Mouse (Mus musculus) right cerebral cortex, postnatal 25 days (tissue): ENCODE data around the gene Fam25c.

Source experiments
- DNase-seq: peaks from one replicate; pipeline ENCODE4 v3.0.0; 2022

The Fam25c gene

DNA sequence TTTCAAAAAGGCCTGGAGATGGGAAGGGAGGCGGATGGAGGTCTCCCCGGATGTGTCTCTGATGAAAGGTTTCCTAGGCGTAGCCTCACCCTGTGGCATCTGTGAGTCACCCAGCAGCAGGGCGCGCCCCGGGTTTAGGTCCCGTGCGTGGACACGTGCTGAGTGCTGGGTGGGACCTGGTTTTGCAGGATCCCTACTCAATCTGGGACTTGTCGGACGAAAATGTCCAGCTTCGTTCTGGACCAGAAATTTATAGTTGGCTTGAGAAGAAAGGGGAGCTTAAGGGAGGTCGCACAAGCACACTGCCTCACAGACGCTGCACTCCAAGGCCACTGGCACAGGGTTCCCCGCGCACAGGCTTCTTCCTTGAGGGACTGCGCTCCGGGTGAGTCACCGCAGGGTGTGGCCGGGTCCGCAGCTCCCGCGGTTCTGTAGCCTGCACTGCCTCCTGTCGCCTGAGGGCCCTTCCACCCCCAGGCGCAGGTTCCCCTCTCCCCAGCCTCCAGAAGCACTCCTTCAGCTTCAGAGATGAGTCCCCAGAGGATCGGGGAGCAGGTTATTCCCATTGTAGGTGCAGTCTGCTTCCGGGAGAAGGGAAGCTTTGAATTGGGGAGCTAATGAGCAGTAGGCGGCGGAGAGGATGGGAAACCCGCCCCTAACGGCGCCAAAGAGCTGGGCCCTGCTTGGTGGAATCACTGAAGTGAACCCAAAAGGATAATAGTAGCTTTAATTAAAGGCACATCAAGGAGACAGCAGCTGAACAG, 8.4 kb upstream of the Fam25c start:
- DNase-seq: peak; percentile 43

DNA sequence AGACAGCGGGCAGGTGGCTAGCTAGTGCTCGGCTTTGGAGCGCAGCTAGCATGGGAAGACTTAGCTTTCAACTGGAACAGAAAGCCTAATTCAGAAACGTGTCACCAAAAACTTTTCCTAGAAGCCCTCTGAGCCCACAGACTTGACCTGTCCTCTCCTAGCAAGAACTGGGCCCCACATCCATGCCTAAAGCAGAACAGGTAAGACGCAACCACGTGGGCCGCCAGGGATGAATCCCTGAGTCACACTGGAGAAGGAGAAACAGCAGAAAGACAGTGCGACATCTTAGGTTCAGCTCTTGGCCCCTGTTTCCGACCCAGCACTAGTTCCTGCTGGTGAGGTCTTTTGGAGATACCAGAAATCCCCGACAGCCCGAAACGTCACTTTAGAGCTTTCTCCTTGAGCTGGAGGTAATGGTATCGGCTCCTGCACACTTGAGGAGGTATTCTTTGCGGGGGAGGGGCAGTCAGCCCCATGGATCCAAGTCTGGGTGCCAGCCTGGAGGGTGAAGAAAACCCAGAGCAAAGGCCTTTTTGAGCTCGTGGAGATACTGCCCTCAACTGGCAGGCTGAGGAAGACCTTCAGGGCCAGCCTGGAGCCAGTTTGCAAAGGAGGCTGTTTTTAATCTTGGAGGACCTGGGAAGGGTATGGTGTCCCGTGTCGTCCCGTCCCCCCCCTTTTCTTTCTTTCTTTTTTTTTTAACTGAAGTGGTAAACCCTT, 7.7 kb upstream of the Fam25c start:
- peak; percentile 58 for DNase-seq

- no peak for DNase-seq
Measured at GRCm38 (mm10) chr14:34362135-34362534, 6.9 kb upstream of the Fam25c start.

GRCm38 (mm10) chr14:34360251-34360650, 5.0 kb upstream of the Fam25c start:
- no peak for DNase-seq

GRCm38 (mm10) chr14:34359676-34360244, 4.5 kb upstream of the Fam25c start:
- DNase-seq: no peak

DNA sequence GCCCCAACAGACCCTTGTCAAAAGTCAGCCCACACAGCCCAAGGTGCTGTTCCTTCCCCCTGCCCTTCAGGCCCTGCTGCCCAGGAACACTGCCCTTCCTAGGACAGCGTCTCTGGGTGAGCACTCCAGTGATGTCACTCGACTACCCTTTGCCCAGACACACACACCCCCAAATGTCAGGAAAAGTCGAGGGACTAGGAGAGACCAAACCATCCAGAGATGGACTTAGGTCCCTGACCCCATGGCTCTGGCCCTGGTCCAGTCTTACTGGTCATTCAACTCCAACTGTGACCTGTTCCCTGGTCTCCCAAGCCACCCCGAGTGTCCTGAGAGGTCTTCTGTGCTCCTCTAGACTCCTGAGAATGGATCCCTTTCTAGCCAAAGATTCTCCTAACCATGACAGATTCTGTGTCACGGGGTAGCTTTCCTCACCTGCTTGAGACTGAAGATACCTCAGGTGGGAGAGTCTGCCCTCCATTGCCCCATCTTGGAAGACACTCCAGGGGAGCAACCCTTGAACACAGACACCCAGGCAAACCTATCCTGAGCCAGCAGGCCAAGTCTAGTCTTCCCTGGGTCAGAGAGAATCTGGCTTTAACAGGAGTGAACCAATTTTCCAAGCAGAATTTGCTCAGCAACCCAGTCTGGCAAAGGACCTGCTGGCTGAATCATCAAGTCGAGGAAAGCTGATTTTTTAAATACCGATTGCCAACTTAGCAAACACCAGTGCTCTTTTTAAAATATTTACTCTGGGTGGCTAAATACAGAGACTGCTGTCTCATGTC, 2.6 kb upstream of the Fam25c start:
- DNase-seq: peak; percentile 17

- DNase-seq: no peak
Measured at GRCm38 (mm10) chr14:34354456-34354855, 777 bp downstream of the Fam25c start.

- DNase-seq: no peak
Measured at GRCm38 (mm10) chr14:34353326-34353725, 1.9 kb downstream of the Fam25c start.

- no peak for DNase-seq
Measured at GRCm38 (mm10) chr14:34352523-34352922, 2.7 kb downstream of the Fam25c start.

DNA sequence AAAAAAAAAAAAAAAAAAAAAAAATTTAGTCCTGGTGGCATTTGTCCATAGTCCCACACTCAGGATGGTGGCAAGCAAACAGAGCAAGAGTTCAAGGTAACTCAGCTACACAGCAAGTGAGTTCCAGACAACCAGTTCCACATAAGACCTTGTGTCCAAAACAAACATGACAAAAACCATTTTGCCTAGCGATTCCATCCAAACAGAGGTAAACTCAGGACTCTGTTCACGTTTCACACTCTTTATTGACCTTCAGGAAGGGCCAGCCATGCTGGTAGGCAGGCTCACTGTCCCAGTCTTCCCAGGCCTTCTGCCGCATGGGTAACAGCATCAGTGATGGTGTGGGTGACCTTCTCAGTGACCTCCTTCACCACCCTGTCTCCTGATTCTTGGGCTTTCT, 3.6 kb downstream of the Fam25c start:
- DNase-seq: no peak

DNA sequence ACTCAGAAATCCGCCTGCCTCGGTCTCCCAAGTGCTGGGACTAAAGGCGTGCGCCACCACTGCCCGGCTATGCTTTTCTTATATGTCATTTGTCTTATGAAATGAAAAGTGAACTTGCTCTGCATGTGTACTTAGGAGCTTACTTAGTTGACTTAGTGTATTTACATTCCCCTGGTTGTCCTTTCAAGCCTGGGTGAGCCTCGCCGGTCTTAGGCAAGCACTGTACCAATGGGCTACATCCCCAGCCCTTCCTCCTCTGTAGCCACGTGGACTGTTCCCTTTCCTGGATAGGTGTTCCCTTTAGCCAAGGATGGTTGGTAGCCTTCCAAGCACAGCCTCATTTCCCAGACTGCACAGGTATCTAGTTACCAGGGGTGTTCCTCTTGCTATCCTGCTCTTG, 6.2 kb downstream of the Fam25c start:
- no peak for DNase-seq

DNA sequence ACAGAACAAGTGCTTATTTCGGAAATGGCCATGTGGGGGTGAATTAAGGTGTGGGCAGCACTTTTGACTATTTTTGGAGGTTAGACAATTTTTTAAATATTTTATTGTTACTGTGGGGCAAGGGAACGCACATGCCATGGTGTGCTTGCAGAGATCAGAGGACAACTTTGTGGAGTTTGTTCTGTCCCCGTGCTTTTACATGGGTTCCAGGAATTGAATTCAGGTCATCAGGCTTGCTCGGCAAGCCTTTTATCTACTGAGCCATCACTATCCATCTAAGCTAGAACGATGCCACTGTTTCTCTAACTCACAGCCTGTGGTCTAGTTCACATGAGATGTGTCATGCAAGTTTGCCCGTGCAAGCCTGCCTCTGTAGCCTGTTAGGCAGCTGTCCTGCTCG, 6.9 kb downstream of the Fam25c start:
- no peak for DNase-seq

DNA sequence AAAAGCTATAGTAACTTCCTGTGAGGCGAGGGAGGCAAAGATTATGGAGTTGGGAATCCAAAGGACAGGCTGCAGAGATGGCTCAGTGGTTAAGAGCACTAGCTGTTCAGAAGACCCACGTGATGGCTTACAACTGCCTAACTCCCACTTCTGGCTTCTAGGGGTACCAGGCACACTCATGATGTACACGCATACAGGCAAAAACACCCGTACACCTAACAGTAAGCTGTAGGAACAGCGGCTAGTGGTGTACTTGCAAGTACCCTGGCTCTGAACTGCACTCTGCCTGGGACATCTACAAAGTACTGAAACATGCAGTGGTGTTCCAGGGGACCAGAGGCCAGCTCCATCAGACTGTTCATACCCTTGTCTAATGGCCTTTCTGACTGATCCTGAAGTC, 8.1 kb downstream of the Fam25c start:
- DNase-seq: no peak

DNA sequence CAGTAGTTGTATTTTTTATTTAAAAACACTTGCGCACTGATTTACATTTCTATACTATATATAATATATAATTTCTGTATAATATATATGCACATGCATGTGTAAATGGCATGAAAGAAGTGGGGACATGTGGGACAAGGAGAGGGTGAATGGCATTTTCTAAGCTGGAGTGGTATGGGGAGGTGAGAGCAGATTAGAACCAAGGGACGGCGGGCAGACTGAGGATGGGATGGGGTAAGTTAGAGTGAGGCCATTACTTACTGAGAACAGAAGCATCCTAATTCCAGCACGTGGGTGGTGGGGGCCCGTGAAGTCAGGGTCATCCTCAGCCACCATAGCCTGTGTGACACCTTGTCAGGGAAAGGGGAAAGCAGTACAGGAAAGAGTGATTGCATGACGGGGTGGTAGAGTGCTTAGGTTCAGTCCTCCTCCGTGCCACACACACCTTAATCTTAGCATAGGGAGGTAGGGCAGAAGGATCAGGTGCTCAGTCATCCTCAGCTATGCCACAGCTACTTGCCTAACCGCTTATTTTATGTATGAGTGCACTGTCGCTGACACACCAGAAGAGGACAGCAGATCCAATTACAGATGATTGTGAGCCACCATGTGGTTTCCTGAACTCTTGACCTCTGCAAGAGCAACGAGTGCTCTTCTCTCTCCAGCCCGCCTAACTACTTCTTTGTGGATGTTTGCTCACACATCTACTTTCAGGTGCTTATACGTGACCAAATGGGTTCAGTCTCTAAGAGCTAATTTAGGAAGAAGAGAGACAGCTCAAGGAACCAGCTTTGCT, 9.3 kb downstream of the Fam25c start:
- DNase-seq: no peak

GRCm38 (mm10) chr14:34344361-34344760, 10.9 kb downstream of the Fam25c start:
- no peak for DNase-seq

DNA sequence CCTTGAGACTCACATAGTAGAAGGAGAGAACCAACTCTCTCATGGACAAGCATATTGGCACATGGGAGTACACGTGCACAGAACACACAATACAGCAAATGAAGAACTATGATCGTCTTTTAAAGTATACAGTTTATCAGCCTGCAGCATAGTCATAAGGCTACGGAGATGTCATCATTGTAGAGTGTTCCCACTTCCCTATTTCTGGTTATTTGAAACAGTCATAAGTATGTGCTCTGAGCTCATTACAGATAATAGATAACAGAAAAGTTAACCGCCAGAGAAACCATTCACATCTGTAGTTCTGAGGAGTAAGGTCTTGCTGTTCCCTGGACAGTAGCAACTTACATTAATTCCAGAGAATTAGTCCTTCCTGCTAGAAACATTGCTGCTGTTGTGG, 12.2 kb downstream of the Fam25c start:
- no peak for DNase-seq

- DNase-seq: no peak
Measured at GRCm38 (mm10) chr14:34341993-34342392, 13.2 kb downstream of the Fam25c start.

DNA sequence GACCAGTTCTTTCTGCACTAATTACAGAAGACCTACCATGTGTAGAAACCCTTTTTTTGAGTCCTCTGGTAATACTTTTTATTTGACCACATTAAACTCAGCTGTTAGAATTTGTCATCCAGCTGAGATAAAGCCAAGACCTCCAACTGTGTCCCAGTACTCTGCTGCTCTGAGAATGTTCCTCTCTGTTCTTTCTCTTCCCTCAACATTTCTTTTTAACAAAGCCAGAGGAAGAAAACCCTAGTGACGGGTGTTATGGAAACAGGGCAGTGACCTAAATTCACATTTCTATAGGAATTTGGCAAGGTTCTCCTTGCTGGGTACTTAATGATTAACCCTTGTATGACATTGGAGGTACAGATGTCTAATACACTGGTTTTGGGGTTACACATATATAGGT, 15.8 kb downstream of the Fam25c start:
- DNase-seq: no peak

DNA sequence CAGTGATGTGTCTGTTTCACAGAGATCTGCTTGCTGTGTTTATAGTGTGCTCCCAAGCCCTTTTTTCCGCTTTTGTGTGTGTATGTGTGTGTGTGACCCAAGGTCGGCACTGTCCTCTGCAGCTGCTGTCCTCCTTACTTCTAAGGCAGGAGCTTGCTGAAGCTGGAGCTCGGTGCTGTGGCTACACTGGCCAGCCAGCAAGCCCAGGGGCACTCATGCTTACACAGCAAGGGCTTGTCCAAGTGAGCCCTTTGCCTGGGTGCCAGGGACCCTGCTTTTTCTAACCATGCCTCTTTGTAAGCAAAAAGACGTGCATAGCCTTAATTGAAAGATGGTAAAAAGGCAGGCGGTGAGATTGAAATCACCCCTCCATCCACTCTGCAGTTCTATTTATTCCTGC, 22.8 kb downstream of the Fam25c start:
- peak; percentile 37 for DNase-seq

DNA sequence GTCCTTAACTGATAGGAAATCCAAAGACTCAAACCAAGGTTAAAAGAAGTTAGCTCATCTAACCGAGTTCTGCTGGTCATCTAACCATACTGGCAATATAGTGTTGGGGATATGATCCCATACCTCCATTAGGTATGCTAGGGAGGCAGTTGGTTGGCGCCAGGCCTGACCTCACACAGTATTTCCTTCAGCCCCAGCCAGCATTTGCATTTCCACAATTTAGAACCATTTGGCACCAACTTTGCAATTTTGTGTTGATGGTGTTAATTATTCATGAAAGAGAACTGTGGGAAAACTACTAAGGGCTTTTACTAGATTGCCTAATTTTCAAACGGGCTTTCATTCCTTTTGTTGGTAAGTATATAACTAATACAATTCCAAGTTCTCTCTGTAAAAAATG, 23.3 kb downstream of the Fam25c start:
- no peak for DNase-seq

GRCm38 (mm10) chr14:34330657-34331158, 24.5 kb downstream of the Fam25c start:
- no peak for DNase-seq

DNA sequence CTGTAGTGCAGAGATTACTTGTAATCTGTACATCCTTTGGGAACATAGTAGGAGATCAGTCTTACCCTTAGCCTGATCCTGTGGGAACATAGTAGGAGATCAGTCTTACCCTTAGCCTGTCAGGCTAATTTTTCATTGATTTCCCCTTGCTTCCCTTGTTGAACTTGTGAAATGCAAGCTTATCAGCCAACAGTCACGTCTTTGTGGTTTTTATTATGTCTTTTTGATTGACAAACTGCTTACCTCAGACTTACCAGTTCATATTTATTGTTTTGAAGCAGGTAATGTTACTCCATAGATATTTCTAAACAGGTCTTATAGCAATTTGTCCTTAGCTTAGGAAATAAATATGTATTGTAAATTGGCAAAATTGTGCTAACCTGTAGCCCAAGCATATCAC, 27.6 kb downstream of the Fam25c start:
- DNase-seq: no peak
